Mouse (Mus musculus): ENCODE data around the gene Gm9046. TPM values are rescaled to one million over a fixed set of nuclear protein-coding genes. Genes with fewer than 3 reads are reported as not detected.

Gm9046 gene
- total RNA-seq (2023), result not detected in 4 replicates

GRCm38 (mm10) chr10:118343155-118343554 is at the start of gene Gm9046:
Gene Gm9046 (minus strand): TSS chr10:118343255.

GRCm38 (mm10) chr10:118354005-118354404 is 10.9 kb upstream of the Gm9046 start, which contains the start of gene Gm9049:
Gene Gm9049 (minus strand): TSS chr10:118354105.

GRCm38 (mm10) chr10:118348579-118348978 is 5.5 kb upstream of the Gm9046 start, which contains the start of gene Gm9048:
Gene Gm9048 (minus strand): TSS chr10:118348679.

GRCm38 (mm10) chr10:118337731-118338130 is 5.3 kb downstream of the Gm9046 start, which contains the start of gene Gm9045:
Gene Gm9045 (minus strand): TSS chr10:118337831.

GRCm38 (mm10) chr10:118332308-118332707 is 10.7 kb downstream of the Gm9046 start, which contains the start of gene Gm9044:
Gene Gm9044 (minus strand): TSS chr10:118332408.

GRCm38 (mm10) chr10:118326869-118327268 is 16.2 kb downstream of the Gm9046 start, which contains the start of gene Gm9040:
Gene Gm9040 (minus strand): TSS chr10:118326969.

GRCm38 (mm10) chr10:118294938-118295337 is 48.1 kb downstream of the Gm9046 start, which contains the start of gene Iltifb:
Gene Iltifb (minus strand): TSS chr10:118295038.

Other genes with a start within 250 kb of the Gm9046 start
- gene Mdm1, start 201.4 kb downstream of the Gm9046 start, total RNA-seq (2023), result 10.0 to 15.1 TPM (median 13.0 TPM) in 4 replicates
- gene Il22, start 138.3 kb downstream of the Gm9046 start, total RNA-seq (2023), result not detected in 4 replicates
- 0.81 to 1.0 TPM (median 0.99 TPM) in 4 replicates for gene Gm32717, start 102.5 kb downstream of the Gm9046 start, total RNA-seq (2023)
- 0.81 to 1.0 TPM (median 0.99 TPM) in 4 replicates for gene Gm32802, start 84.6 kb downstream of the Gm9046 start, total RNA-seq (2023)
- gene Iltifb, start 48.2 kb downstream of the Gm9046 start, total RNA-seq (2023), result not detected in 4 replicates
- not detected in 4 replicates for gene Gm9040, start 16.3 kb downstream of the Gm9046 start, total RNA-seq (2023)
- not detected in 4 replicates for gene Gm9044, start 10.8 kb downstream of the Gm9046 start, total RNA-seq (2023)
- gene Gm9045, start 5.4 kb downstream of the Gm9046 start, total RNA-seq (2023), result not detected in 4 replicates
- gene Gm9048, start 5.4 kb upstream of the Gm9046 start, total RNA-seq (2023), result not detected in 4 replicates
- gene Gm9049, start 10.8 kb upstream of the Gm9046 start, total RNA-seq (2023), result not detected in 4 replicates
- gene Ifng, start 97.8 kb upstream of the Gm9046 start, total RNA-seq (2023), result 0.66 to 1.2 TPM (median 0.94 TPM) in 3 of 4 replicates, not detected in the other

Data from B cell, adult 62 days (primary cell).